Mouse (Mus musculus): ENCODE results near the gene Fam117b.

Gene Fam117b

DNA sequence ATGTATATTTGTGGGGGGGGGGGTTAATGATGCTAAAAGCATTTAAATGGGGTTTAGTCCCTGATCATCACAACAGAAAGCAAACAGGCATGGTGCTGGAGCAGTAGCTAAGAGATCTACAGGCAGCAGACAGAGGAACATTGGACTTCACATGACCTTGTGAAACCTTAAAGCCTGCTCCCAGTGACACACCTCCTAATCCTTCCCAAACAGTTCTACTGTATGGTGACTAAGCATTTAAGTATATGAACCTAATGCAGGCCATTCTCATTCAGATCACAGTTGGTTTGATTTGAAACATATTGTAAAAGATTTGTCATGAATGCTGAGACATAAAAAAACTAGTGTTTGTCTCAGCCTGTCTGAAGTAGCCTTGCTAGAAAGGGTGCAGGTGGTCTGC, 73.8 kb downstream of the Fam117b start:
- no peak for DNase-seq (ENCODE audit: low spot score)

DNA sequence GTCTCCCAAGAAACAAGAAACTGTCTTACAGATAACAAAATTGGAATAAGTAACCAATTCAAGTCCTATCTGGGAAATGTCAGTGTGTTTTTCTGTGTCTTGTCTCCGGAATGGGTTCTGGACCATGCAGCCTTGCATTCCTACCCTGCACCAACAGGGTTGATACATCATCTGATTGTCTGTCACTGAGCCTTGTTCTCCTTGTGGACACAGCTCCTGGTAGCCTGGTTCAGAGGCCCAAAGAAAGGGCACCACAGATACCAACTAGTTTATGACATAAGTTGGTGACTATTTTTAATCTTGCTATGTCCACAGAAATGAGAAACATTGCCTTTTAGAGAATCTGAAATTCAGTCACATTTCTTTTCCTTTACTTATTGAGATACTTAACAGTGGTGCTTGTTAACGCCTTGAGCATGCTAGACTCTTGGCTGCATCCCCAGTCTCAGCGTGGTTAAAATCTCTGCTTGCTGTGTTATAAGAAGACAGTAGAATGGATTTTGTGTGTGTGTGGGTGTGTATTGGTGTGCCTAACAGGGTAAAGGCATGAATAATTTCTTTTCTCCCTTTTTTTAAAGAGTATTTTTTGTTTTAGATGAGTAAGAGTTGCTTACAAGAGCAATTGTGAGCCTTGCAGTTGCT, 74.7 kb downstream of the Fam117b start:
- peak; percentile 37 for DNase-seq (ENCODE audit: low spot score)

DNA sequence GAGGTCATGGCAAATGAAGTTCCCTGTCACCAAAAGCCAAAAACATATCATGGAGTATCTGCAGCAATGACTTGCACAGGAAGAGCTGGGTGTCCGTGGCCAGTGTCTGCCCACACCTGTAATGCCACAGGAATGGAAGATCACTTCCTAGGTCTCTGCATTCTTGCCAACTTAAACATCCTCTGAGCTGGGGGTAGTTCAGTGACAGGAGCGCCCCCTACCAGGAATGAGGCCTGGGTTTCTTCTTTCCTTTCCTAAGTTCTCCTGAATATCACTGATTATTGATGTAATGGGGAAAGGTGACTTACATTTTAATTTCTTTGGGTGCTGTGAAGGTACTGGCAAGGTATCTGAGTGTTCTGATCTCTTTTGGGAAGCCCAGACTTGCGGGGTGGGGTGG, 82.8 kb downstream of the Fam117b start:
- no peak for DNase-seq (ENCODE audit: low spot score)

DNA sequence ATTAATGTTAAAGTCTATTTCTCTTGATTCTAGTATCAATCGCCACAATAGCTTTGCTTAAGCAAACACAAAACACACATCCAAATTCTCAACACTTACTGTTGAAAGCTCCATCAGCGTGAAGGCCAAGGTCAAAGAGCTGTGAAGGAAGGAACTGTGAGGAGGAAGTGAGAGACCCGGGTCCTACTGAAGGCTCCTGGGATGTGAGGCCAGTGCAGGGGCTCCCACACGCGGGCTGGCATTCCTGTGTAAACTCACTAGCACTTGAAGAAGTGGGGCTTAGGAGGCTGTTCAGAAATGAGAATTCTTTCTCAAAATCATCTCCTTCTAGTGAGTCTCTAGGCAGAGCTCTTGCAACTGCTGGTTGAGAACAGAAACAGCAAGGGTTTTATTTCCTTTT, 84.5 kb downstream of the Fam117b start:
- DNase-seq (ENCODE audit: low spot score) = no peak

DNA sequence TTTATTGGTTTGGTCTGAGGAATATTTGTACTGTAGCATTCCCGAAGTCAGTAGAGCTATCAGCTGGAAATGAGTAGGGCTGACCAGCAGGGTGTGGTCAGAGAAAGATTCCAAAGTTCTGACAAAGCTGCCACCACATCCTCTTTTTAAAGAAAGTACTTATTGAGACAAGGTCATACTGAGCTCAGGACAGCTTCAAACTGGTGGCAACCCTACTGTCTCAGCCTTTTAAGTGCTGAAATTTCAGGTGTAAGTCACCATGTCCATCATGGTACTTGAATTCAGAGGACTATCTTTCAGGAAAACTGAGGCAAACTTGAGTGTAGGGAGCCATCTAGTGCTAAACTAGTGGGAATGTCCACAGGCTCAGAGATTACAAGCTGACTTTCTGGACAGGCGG, 87.5 kb downstream of the Fam117b start:
- no peak for DNase-seq (ENCODE audit: low spot score)

DNA sequence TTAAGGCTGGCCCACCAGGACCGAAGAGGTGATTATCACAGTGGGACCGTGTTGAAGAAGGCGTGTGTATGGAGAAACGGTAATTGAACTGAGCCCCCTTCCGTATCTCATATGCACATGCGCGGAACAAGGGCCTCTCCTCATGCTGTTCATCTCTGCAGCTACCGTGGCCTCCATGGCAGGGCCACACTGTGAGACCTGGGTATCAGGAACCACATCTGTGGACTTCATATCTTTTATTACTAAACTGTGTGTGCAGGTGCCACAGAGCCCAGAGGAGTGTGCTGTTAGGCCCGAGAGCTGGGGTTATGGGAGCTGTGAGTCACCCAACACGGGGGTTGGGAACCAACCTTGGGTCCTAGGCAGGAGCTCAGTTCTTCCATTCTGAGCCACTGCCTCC, 94.5 kb downstream of the Fam117b start:
- no peak for DNase-seq (ENCODE audit: low spot score)

DNA sequence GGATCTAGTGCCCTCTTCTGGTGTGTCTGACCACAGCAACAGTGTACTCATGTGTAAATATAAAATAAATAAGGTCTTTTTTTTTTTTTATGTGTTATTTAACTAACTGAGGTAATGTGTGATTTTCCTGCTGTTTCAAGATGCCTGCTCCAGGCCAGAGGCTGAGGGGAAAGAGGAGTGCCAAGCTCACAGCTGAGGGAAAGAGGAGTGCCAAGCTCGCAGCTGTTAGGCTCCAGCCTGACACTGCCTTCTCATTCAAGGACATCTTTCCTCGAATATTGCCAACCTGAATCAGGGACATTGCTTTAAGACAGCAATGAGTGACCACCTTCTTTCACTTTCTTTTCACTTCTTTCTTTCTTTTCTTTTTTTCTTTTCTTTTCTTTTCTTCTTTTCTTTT, 95.9 kb downstream of the Fam117b start:
- DNase-seq (ENCODE audit: low spot score) = no peak

DNA sequence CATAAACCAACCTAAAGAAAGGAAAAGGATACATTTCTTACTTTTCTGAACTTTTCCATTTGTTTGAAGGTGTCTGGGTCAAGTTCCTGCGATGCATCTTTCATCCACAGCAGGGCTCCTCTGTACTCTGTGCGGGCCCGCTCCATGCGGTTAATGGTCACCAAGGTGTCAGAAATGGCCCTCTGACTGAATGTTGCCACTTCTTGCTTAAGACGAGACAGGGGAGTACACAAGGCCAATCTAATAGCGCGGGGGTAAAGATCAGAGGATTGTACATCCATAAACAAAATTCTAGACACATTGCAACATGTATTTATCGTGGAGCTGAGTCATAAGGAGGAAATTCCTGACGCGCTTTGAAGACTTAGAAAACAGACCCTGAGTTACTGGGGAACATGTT, 101.0 kb downstream of the Fam117b start:
- no peak for DNase-seq (ENCODE audit: low spot score)

DNA sequence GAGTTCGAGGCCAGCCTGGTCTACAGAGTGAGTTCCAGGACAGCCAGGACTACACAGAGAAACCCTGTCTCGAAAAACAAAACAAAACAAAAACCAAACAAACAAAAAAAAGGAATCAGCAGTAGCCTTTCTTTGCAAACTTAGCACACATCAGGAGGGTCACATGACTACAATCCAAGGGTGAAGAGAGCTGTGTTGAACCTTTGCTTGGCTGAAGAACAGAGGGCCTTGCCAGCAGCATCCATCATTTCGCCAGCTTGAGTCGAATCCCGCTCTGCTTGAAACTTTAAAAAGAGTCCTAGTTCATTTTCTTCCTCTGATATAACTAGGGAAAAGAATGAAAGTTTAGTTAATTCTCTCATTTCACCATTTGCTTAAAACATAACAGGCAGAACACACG, 102.7 kb downstream of the Fam117b start:
- DNase-seq (ENCODE audit: low spot score) = no peak

DNA sequence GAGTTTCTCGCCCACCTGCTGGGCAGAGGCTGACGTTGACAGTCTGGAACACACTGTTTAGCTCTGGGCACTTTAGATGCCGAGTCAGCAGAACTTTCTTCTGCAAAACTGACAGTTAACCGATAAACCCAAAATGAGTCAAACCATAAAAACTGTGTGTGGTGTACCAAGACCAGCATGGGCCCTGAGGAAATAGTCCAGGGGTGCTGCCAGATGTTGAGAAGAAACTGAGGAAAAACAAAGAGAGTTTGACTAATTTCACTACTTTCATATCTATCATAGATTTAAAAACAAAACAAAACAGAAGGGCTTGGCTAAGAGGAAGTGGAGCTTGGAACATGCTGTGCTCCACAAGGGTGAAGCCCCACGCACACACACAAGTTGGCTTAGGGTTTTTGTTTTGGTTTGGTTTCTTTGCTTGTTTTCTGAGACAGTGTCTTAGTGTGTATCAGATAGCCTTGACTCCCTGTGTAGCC, 103.4 kb downstream of the Fam117b start:
- DNase-seq (ENCODE audit: low spot score) = no peak

DNA sequence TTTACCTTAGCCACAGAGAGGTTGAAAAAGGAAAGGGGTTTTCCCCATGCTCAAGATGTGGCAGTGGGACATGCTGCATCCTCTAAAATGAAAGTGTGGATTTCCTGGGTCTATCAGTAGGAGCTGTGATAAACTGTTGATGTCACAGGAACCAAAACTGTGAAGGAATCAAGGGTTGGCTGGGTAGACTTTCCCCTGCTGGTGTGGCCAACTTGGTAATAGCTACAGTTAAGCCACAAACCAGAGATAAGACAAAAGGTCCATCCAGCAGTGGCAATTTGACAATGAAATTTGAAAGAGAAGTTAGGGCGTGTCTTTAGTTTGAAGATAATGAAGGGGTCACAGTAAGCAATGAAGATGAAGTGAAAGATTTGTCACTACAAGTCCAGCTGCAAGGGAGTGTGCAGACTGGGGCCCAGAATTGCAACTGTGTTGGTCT, 104.2 kb downstream of the Fam117b start:
- DNase-seq (ENCODE audit: low spot score) = no peak
